Mouse (Mus musculus) frontal cortex, postnatal 25 days (tissue): ENCODE data around the gene Srpk2.
"Not testable (repeated sequence)": the region's sequence is repeated elsewhere in the genome, so short reads cannot be mapped to it uniquely, and the experiment has no call there.

Source experiments
- DNase-seq, 2 experiments: peaks; one replicate each; pipeline ENCODE4 v3.0.0; 2022; ENCODE audit warnings: low spot score in 2 of 2

Srpk2 gene

GRCm38 (mm10) chr5:23674829-23675498 lies 9.5 kb downstream of the Srpk2 start:
- peak; percentile 52 to 59 for DNase-seq

- no peak for DNase-seq
Measured at GRCm38 (mm10) chr5:23672136-23672535, 12.3 kb downstream of the Srpk2 start.

- DNase-seq = no peak
Measured at GRCm38 (mm10) chr5:23670880-23671279, 13.5 kb downstream of the Srpk2 start.

DNA sequence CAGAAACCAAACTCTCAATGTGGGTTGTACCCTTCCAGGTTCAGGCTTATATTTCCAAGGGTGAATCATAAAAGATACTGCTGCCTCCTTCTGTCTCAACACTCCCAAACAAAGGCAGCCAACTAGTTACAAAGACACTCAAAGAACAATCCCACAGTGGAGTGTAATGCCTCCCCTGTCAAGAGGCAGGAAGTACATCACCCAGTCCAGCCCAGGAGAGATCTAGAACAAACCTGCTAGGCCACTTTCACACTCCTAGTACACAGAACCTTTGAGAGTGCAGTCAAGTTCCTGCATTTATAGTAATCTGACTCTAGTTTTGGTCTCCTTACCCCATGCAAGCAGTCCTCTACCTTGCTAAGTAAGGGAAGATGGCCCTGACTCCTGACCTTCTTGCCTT lies 18.5 kb downstream of the Srpk2 start:
- no peak for DNase-seq

DNA sequence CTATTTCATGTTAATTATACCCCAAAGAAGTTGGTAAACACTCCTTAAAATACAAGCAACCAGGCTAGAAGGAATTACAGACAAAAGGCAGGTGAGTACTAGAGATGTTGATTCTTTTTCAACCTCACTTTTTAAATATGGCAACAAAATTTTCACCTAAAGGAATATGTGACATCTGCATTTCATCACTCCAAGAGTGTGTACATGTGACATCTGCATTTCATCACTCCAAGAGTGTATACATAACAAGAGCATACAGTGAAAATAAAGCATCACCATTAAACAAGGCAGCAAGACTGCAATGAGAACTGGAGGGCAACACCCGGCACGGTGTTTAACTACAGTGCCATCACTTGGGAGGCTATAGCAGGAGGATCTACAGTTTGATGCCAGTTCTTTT lies 23.2 kb downstream of the Srpk2 start:
- DNase-seq = no peak

DNA sequence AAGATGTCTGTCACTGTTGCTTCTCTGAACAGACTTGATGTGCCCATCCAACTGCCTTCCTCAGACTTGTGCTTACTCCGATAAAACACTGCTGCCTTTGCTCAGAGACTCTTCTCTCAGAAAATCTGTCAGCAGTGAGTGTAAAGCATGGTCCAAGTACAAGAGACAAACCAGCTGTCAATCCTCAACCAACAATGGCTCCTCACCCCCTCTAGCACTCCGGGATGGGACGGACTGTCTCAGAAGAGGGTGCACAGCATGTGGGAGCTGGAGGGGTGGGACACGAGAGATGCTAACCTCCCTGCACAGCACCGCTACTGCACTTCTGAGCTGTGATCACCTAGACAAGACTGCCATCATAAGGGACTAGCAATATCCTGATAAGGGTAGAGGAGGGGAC lies 26.4 kb downstream of the Srpk2 start:
- no peak for DNase-seq

DNA sequence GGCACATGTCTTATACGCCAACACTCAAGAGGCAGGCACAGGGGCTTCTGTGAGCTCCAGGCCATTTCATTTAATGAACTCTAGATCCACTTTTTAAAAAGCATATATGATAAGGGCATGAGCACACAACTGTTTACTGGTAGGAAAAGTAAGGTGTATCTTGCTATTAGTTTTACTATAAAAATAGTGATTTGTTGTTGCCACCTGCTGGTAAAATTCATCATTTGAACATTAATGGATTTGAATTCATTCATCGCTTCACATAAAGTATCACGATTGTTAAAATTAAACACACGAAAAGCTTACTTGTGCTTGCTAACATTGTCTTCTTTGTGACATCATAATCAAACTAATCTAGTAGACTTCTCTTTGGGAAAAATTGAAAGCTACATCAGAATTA lies 27.8 kb downstream of the Srpk2 start:
- DNase-seq = no peak

DNA sequence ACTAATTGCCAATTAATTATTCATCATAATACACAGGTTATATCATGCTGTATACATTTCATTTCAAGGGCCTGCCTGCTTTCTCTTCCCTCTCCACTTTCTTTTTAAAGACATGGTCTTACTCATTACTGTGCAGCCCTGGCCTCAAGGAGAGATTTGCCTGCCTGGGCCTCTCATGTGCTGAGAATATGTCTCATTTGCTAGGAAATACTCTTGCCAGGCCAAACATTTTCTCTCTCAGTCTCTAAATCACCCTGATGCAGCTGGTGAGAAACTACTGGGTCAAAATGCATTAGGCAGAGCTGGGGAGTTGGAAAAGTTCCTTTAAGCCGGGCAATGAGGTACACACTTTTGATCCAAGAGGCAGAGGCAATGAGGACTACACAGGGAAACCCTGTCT lies 29.4 kb downstream of the Srpk2 start:
- no peak for DNase-seq

DNA sequence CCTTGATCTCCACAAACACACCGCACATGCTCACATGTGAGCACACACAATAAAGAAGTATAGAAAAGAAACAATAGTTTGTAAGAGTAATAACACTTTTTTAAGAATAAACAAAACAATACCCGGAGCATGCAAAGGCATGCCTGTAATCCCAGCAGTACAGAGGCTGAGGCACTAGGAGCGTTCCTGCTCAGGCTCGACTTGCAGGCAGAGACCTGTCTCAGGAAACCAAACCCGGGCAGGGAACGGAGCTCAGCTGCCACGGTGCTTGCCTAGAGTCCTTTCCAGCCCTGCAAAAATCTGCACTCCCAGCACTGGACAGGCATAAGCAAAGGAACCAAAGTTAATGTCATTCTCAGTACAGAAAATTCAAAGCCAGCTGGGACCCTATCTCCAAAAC lies 32.1 kb downstream of the Srpk2 start:
- no peak for DNase-seq

- DNase-seq = no peak
Measured at GRCm38 (mm10) chr5:23651786-23652185, 32.6 kb downstream of the Srpk2 start.

GRCm38 (mm10) chr5:23650504-23650903 lies 33.9 kb downstream of the Srpk2 start:
- no peak for DNase-seq

DNA sequence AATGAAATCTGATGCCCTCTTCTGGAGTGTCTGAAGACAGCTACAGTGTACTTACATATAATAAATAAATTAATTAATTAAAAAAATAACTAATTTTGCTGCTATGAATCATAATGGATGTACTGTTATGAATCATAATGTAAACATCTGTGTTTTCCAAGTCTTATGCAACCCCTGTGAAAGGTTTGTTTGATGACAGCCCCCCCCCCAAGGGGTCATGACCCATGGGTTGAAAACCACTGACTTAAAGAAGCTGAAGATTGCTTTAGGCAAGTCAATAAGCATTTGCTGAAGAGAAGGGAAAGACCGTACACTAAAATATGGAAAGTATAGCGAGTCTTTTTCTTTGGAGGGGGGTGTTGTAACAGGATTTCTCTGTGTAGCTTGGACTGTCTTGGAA lies 35.2 kb downstream of the Srpk2 start:
- DNase-seq = no peak

- DNase-seq = no peak
Measured at GRCm38 (mm10) chr5:23645671-23646070, 38.7 kb downstream of the Srpk2 start.

- DNase-seq = not testable (repeated sequence)
Measured at GRCm38 (mm10) chr5:23639193-23639592, 45.2 kb downstream of the Srpk2 start.

GRCm38 (mm10) chr5:23638023-23638422 lies 46.4 kb downstream of the Srpk2 start:
- DNase-seq = no peak

DNA sequence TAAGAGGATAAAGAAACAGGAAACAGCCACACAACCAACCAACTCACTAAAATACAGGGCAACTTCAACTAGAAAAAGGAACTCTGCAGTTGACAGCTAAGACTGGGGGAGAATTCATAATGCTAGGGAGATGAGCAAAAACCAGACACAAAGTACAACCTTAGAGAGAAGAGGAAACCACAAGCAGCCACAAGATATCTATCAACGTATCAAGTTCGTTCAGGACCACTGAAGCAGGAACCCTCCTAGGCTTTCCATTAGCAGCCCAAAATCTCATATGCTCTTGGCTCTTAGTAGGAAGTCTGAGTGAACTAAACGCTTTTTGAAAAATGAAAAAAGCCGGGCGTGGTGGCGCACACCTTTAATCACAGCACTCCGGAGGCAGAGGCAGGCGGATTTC lies 47.1 kb downstream of the Srpk2 start:
- DNase-seq = no peak

GRCm38 (mm10) chr5:23631490-23631889 lies 52.9 kb downstream of the Srpk2 start:
- no peak for DNase-seq

DNA sequence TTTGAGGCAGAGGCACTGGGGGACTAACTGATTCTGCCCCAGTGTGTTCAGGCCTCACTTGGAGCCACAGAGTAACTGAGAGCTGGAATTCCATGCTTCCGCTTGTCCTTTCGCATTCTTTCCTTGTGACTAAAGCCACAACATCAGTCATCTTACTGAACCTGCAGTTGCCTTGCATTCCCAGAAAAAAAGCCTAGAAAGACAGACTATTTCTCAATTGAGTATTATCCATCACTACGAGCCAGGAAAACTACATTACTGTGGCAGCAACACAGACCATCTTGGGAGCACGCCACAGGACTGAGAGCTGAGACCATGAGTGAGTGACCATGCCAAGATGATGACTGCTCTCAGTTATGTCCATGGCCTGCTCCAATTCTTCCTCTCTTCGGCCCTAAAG lies 57.2 kb downstream of the Srpk2 start:
- no peak for DNase-seq

GRCm38 (mm10) chr5:23626173-23626572 lies 58.2 kb downstream of the Srpk2 start:
- DNase-seq = no peak

DNA sequence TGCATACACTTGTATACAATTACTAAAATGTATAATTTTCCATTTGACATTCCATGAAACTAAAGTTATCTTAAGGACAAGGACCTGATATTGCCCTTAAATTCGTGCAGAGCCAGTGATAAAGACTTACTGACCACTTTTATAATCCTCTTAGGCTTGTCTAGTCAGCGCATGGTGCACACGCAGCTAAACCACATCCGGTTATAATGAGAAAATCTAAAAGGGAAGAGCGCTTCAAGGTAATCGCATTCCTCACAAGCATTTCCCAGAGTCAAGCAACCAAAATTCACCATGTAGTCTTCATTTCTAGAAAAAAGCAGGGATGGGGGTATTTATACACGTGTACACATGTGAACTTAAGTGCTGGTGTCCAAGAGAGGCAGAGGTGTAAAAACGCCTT lies 63.8 kb downstream of the Srpk2 start:
- no peak for DNase-seq

DNA sequence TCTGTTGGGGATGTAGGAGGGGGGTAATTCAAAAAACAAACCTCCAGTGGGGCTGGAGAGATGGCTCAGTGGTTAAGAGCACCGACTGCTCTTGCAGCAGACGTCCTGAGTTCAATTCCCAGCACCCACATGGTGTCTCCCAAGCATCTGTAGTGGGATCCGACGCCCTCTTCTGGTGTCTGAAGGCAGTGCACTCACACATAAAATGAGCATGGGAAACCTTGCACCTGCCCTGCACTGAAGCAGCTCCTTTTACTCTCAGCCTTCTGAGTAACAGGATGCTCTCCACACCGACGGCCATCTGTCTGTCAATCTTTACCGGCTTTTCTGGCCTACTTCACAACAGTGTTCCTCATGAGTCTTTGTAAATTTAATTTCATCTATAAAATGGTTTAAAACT lies 65.8 kb downstream of the Srpk2 start:
- DNase-seq = no peak

DNA sequence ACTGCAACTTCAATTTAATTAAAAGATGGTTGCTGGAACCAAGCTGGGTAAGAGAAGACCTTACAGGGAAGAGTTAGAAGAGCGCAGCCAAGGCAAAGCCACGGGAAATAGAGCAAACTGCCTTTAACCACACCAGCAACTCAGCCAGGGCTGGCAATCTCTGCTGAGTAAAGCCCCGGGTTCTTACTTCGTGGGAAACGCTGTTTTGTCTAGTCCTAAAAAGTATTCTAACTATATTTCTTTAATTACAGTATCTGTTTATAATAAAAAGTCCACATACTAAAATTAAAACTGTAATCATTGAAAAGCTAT lies 67.4 kb downstream of the Srpk2 start:
- DNase-seq = no peak

- peak; percentile 27 to 41 for DNase-seq
Measured at GRCm38 (mm10) chr5:23616270-23617103, 67.9 kb downstream of the Srpk2 start.
